Mouse (Mus musculus) spleen, postnatal 10 days (tissue): ENCODE results near the gene Foxd1.

Source experiments
- DNase-seq, 2 experiments: peaks; one replicate each; pipeline ENCODE4 v3.0.0; 2021 to 2022; ENCODE audit warnings: low spot score in 2 of 2

The Foxd1 gene

DNA sequence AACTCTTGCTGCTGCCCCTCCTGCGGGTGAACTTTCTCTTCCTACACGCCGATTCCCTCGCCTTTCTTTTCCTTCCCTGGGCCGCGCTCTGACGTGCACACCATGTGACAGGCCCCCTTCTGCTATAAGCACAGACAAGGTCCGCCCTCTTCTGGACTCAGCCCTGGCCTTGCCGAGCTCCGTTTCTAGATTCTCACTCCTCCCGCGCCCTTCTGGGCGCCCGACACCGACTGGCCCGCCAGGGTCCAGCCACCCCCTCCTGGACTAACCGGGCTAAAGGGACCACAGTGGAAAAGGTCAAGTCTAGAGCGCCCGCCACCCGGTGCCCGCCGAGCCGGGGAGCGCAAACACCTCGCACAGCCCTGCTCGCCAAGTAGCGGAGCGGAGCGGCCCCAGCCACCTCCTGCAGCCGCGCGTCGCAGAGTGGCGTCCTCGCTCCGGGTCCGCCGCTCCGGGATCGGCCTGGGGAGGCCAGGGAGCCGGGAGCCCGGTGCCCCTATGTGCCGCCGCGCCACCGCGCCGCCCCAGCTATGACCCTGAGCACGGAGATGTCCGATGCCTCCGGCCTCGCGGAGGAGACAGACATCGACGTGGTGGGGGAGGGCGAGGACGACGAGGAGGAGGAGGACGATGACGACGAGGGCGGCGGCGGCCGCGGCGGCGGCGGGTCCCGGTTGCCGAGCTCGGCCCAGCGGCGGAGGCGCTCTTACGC is at the start of gene Foxd1:
TSS of gene Foxd1 (plus strand) at position 153 of the 712 bp plus-strand sequence.
- peak; percentile 15 to 26 for DNase-seq

DNA sequence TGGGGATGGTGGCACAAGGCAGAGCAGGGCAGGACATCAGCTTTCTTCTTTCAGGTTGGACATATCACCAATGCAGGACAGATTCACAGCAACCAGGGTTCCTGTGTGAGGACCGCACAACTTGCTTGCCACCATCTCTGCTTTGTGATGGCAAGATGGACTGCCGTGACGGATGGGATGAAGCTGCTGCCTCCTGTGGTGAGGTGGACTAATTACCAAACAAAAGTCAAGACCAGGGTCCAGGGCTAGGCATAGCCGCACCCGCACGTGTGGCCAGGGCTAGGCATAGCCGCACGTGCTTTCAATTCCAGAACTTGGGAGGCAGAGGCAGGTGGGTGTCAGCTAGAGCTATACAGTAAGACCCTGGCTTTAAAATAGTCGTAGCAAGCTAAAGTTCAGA is 48.8 kb upstream of the Foxd1 start:
- no peak for DNase-seq

DNA sequence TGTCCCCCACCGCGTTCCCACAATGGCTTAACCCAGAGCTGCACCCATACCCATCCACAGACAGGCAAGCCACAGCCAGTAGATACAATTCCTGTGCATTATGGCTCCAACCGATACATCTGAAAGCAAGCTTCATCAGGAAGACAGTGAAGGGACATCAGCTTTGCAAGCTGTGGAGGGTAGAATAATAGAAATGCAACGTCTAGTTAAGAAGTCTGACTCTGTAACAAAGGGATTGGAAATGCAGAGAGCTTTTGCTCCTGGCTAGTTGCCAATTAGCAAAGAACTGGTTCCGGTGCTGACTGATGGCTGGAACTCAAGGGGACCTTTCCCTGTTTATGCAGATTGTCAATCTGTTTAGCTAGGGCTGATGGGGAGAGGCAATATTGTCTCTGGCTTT is 47.6 kb upstream of the Foxd1 start:
- DNase-seq: no peak

DNA sequence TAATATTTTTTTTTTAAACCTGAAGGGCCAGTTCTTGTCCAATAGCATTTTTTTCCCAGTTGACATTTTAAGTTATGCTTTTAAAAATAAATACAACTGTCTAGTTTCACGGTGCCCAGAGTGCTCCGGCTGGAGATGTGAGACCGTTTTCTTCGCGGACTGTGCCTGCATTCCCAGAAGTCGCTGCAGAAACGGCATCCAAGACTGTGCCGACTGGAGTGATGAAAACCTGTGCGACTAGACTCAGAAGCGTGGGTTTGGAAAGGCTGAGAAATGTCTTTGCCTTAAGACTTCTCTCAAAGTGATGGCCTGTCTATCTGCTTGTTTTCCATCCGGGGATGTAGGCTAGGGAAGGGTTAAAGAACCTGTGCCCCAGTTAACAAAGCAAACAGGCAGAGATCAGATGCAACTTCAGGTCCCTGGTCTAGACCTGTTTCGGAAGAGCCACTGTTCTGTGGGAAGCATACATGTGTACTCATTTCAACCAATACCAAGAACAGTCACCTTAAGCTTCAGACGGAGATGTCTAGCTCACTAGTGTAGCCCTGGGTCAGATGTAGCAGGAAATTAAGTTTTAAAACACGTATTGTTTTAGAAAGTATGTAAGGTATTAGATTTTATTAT is 47.1 kb upstream of the Foxd1 start:
- DNase-seq: no peak

DNA sequence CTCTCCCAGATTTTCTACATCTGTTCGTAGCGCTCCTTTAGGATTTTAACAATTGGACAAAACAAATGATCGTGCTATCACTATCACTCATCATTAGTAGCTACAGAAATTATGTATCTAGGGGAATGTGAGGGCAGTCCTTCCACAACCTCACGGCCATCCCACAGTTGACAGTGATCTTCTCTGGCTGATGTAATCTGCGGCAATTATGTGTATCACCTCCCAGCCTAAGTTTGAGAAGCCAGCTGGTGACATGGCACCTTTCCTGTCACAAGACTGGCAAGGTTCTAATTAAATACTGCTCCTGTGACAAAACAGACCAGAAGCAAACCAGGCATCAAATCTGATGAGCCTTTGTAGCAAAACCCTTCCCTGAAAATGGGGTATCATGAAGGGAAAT is 46.0 kb upstream of the Foxd1 start:
- no peak for DNase-seq

DNA sequence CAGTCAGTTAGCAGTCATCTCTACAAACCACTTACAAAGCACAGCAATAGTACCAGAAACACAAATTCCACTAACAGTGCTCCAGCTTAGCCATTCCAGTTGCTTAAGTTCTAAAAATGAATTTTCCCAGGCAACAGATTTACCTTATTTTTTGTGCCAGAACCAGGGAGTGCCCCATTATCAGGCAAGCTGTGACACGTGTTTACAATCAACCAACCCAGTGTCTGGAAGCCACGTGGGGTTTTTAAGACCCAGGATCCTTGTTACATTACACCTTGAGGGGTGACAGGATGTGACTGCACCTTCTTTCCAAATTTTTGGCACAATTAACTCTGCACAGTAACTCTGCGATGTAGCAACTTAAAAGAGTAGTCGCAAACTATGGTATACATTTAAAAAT is 45.3 kb upstream of the Foxd1 start:
- no peak for DNase-seq

DNA sequence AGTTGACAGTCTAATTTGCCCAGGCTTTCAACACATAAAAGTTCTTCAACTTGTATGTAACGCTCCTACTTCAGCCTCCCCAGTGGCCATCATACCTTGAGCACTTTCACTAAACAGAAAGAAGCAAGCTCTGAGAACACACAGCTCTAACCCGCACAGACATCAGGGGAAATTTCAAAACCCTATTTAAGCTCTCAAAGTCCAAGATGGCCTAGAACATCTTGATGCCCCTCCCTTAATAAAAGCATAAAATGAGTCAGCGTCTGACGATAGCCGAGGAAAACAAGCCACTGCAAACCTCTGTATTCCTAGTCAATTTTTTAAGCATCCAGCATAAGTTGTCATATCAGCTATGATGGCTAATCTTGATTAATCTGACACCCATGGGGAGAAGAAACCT is 42.4 kb upstream of the Foxd1 start:
- DNase-seq: no peak

DNA sequence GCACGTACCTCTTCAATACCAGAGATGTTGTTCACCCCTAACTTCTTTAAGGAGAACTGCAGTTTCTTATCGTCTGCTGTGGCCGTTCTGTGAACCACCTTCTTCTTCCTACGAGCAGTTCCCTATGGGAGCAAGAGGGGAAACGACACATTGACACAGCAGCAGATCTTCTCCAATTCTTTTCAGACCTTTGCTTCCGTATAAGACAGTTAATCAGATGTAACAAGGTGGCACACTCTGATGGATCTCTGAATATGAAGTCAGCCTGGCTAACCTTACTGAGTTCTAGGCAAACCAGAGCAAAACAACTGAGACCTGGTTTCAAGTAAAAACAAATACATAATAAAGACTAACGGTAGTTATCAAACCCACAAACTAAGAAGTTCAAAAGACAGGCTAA is 40.4 kb upstream of the Foxd1 start:
- DNase-seq: no peak

DNA sequence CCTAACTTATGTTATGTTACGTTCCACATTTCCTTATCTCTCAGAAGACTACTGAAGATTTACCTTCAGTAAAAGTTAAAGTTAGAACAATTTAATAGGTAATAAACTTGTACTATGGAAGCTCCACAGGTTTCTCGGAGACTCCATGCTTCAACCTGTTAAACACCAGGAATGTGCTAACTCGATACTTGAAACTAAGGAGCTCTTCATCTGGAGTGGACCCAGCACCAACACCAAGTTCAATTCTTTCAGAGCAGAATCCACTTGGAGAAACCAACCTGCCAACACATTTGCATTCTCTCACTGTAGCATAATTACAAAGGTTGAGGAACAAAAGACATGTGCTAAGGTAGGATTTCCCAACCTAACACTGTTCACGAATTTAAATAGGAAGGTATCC is 38.9 kb upstream of the Foxd1 start:
- DNase-seq: no peak

DNA sequence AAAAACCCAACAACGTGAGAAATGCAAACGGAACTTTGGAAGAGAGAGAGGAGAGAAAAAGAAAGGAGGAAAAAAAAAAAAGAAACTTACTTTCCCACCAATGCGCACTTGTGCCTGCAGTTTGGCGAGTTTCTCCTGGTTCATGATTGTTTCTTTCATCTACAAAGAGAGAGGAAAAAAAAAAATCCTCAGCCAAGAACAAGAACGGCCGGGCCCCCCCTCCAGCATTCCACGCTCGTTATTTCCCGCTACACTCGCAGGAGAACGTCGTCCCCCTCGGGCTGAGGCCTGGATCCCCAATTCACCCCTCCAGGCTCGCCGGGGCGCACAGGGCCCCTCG is 37.9 kb upstream of the Foxd1 start:
- no peak for DNase-seq

DNA sequence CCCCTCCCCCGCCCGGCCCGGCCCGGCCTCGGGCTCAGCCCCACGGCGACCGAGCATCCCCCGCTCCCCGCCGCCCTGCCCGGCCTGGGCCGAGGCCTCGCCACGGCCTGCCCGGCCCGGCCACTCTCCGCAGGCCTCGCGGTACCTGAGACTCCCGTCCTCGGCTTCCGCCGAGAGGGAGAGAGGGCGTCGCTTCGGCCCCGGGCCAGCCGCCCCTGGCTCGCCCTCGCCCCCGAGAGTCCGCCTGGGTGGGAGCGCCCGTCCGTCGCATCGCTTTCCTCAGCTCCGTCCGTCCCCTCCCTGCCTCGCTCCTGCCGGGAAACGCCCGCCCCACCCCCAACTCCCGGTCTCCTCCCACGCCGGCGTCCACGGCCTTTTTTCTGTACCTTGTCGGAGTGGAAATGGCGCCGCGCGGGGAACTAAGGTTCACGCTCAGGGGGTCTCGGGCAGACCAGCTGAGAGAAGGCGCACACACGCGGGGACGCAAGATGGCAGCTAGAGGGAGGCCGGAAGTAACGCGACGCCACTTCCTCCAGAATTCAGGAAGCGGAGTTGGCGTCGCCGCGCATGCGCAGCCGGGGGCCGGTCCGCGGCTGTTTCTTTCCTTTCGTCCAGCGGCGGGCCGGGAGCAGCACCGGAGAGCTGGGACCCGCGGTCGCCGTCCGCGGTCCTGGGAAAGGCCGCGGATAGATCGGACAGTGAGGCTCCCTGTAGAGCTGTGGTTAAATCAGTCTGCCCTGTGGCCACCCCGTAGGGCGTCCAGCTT is 37.4 kb upstream of the Foxd1 start, which contains the start of gene Btf3:
TSS of gene Btf3 (minus strand) at position 527 of the 766 bp plus-strand sequence.
- DNase-seq: peak; percentile 88 to 94

DNA sequence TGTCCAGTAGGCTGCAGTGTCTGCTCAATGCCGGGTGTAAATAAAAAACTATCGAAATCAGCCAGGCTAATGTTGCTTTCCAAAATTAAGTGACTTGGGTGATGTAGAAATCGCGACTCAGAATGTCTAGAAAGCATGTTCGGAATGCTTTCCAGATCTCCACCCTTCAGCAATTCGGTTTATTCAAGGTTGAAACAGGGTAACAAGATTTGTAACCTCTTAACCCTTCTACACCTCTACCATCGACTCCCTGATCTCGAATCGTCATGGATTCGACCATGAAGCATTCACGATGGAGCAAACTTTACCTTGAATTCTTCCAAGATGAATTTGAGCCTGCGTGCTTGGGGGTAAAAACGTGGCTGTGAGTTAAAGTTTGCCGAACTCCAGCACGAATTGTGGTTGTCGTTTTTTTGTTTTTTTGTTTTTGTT is 36.8 kb upstream of the Foxd1 start:
- no peak for DNase-seq

DNA sequence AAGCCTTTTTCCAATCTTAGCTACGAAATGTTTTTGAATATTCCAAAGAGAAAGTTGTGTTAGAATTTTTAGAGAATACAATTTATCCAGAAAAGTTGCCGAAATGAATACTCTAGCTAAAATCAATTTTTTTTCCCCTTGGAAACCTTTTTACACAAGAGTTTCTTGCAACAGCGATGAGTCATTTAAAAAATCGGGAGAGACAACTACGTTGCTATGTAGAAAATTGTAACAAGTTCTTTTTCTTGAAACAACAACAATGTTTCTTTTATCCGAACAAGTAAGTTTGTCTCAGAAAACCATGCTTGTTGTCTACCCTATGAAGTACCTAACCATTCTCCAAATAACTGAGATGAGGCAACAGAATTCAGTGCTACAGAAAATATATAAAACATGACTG is 36.1 kb upstream of the Foxd1 start:
- DNase-seq: no peak

DNA sequence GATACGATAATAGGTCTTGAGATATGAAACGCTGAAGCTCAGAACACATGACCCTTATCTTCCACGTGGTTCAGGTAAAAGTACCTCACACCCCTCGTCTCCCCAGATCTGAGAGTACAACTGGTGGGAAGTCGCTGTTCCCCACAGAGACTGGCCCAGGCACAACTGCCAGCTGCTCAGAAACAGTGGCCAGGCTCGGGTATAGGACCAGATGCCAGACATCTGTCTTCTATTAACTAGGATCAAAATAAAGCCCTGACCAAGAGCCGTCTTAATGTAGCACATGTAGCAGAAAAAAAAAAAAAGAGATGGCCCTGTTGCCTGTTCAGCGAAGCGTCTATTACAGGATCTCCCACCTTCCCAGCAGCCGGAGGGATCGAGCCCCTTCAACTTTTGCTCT is 29.0 kb upstream of the Foxd1 start:
- no peak for DNase-seq

DNA sequence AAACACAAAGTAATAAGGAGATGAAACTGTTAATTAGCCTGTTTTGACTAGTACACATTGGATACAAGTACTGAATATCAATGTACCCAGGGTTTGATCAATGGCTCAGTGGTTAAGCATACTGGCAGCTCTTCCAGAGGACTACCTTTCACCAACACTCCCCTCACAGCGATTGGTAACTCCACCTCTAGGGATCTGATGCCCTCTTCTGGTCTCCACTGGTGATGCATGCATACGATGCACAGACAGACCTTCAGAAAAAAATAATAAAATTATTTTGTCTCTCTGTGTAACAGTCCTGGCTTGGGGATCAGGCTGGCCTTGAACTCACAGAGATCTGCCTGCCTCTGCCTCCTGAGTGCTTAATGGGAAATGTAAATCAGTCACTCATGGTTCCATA is 21.9 kb upstream of the Foxd1 start:
- DNase-seq: peak in 1 of 2 experiments; percentile 58

DNA sequence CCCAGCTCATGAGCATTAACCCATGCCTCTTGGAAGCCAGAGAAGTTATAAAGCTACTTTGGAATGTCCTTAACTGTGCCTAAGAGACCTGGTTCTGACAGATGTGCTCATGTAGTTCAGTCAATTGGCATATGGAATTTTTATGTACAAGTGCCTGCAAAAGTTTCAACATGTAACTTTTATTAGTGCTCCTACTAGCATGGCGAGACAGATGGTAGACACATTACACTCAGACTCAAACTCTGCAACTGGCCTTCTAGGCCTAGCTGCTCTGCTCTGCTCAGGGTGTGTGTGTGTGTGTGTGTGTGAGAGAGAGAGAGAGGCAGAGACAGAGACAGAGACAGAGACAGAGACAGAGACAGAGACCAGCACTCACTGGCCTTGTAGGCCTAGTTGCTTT is 17.8 kb upstream of the Foxd1 start:
- no peak for DNase-seq

DNA sequence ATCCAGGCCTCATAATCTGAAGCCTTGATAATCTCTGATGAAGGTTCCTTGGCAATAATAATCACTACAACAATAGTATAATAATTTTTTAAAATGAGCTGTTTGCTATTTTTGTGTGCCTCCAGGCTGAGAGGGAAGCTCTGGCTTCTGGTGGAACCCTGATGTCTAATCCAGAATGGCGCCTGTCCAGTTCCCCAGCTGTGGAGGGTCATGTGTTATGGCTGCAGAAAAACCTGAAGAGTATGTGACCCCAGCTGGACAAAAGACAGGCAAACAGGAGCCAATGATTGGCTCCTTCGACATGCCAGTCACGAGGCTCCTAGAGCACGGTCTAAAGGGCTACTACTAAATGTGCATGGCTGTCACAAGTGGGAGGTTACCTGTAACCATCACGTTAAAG is 13.5 kb upstream of the Foxd1 start:
- DNase-seq: no peak

DNA sequence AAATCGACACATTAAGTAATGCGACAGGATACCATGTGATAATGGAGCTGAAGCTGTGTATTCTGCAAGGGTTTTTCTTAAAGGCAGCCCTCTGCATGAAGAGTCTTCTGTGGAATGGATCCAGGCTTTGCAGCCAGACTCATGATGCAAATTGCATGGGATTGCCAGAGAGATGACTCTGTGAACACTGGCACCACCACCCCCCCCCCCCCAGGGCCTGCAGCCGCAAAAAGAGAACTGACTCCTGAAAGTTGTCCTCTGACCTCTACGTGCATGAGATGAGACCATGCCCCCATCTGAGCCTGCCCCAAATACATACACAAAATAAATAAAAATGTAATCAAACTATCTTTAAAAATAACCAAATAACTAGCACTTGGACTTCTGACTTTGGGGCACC is 4.6 kb upstream of the Foxd1 start:
- no peak for DNase-seq

DNA sequence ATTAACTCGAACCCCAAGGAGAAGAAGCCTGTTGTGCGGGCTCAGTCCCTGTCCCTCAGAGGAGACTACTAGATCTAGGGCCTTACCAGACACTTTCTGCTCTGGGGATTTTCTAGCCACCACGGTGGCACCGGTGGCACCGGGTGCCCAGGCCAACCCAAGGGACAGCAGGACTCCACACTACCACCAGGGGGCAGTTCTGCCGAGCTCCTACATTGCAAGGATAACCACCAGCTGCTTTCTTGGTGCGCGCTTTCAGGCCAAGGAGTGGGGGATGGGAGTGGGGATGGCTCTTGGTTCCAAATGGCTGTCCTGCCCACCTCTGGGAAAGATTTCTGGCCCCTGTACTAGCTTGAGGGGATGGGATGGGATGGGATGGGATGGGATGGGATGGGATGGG is 2.5 kb upstream of the Foxd1 start:
- peak in 1 of 2 experiments; percentile 51 for DNase-seq

DNA sequence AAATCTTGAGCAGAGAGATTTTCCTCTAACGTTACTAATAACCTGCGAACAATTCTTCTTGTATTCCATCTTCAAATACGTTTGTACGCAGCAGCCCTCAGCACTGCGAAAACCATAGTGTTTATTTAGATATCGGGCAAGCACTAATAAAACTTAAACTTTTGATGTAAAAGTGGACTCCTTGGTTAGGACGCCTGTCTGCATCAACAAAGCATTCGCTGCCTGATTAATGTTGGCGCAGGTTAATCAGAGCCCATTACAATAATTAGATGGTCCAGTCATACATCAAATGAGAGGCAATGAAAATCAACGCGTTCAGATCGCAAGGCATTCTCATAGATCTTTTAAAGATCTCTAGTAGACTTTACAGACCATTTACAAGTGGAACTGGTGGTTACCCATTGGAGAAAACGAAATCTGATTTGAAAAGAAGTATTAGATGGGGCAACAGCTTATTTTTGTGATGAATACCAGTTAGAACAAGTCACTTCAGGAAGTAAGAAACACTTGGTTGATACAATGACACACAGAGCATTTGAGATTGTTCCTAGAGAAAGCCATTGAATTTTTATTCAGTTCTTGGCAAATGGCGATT is 1.6 kb upstream of the Foxd1 start:
- no peak for DNase-seq

DNA sequence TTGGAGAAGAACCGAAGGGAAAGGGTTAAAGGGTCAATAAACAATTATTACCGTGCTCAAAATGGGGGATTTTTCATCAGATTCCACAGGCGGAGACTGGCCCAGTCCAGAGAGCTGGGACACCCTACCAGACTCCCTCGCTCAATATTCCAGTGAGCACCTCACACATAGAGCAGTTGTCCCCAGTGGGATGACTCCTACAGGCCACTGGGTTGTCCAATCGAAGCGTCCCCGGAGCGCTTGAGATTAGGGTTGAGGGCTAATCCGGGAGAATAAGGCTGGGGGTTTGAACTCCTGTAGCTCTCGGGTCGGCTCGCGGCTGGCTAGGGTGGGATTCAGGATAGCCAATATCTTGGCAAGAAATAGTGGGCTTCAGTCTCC is 343 bp upstream of the Foxd1 start:
- DNase-seq: no peak

DNA sequence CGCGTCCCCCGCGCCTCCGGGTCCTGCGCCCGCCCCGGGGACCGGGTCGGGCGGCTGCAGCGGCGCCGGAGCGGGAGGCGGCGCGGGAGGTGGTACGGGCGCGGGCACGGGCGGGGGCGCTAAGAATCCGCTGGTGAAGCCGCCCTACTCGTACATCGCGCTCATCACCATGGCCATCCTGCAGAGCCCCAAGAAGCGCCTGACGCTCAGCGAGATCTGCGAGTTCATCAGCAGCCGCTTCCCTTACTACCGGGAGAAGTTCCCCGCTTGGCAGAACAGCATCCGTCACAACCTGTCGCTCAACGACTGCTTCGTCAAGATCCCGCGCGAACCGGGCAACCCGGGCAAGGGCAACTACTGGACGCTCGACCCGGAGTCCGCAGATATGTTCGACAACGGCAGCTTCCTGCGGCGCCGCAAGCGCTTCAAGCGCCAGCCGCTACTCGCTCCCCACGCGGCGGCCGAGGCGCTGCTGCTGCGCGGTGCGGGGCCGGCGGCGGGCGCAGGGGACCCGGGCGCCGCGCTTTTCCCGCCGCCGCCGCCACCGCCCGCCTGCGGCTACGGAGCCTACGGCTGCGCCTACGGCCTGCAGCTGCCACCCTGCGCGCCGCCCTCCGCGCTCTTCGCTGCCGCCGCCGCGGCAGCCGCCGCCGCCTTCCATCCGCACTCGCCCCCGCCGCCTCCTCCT is 973 bp downstream of the Foxd1 start:
- peak; percentile 15 to 26 for DNase-seq
